Mouse (Mus musculus): ENCODE data around the gene Gpr176. TPM values are rescaled to one million over a fixed set of nuclear protein-coding genes. Genes with fewer than 3 reads are reported as not detected.

Gpr176 gene
- polyA plus RNA-seq, 1 experiment from 2014 or later = 0.17 TPM

DNA sequence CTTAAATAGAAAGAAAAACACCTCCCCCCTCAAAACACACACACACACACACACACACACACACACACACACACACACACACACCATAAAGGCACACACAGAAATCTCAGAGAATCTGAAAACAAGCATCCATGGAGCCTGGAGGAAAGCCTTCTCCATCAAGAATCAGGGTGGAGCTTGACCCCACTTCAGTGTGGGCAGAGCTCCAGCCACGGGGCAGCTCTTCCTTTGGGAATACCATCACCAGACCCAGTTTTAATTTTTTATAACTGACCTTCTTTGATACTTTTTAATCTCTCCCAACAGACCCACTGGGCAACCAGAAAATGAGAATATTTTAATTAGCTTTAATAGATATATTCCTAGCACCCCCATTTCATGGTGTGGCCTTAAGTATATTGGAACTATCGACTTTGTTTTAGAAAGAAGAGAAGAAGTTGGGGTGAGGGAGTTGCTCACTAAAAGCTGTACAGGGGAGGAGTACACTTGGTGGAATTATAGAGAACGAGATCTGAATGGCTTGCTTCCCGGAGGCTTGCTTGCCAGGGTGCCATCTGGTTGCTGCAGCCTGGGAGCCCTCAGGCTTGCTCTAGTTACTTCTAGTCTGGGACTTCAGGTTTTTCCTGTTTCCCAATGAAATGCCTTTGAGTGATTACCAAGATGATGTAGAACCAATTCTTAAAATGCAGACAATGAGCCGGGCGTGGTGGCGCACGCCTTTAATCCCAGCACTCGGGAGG is 84.7 kb downstream of the Gpr176 start:
- H3K4me3 ChIP-seq = no peak overlapping the region
- no peak overlapping the region for H3K27ac ChIP-seq (replicated peaks)
- H3K36me3 ChIP-seq (replicated peaks) = no peaks in the 10 kb centered on the region
- no peaks in the 10 kb centered on the region for H3K27me3 ChIP-seq (replicated peaks; ENCODE audit: low read depth, poor library complexity, severe bottlenecking)
- H3K4me1 ChIP-seq = no peaks in the 10 kb centered on the region
- 87% methylated on average over 9 of the region's 9 CpGs for WGBS
- DNase-seq (ENCODE audit: low spot score) = no peak
- H3K9me3 ChIP-seq = no peaks in the 10 kb centered on the region

DNA sequence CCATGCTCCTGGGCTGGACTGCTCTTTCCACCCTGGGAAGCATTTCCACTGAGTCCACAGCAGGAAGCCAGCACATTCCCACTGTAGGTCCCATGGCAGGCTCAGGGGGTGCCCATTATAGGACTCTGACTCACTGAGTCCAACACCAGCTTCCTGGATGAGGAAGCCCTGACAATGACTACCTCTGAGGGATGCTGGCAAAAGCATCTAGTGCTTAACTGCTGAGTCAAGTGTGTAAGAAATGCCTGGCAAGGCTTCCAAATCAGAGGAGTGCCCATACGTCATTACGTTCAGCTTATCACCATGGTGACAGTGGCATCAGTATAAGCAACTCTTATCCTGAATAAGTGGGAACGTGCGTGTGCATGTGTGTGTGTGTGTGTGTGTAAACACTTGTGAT is 85.5 kb downstream of the Gpr176 start:
- H3K9me3 ChIP-seq = no peaks in the 10 kb centered on the region
- DNase-seq (ENCODE audit: low spot score) = no peak
- WGBS = 93% methylated on average over 4 of the region's 4 CpGs

GRCm38 (mm10) chr2:118282467-118282866 is 90.8 kb downstream of the Gpr176 start:
- H3K9me3 ChIP-seq = no peaks in the 10 kb centered on the region
- no peak overlapping the region for H3K27ac ChIP-seq (replicated peaks)
- no peak for DNase-seq (ENCODE audit: low spot score)
- H3K27me3 ChIP-seq (replicated peaks; ENCODE audit: low read depth, poor library complexity, severe bottlenecking) = no peaks in the 10 kb centered on the region
- 86% methylated on average over 3 of the region's 3 CpGs for WGBS
- H3K4me1 ChIP-seq = no peaks in the 10 kb centered on the region
- H3K36me3 ChIP-seq (replicated peaks) = no peaks in the 10 kb centered on the region
- H3K4me3 ChIP-seq = no peak overlapping the region

More for the DNA sequence above, 85.5 kb downstream of the Gpr176 start:
- Histone ChIP-seq H3K36me3 (replicated peaks) (no peaks in the 10 kb centered on the region), H3K27me3 (replicated peaks; ENCODE audit: low read depth, poor library complexity, severe bottlenecking) (no peaks in the 10 kb centered on the region), H3K4me1 (no peaks in the 10 kb centered on the region), H3K4me3 (no peak overlapping the region), H3K27ac (replicated peaks) (no peak overlapping the region)

GRCm38 (mm10) chr2:118278249-118278648 is 95.0 kb downstream of the Gpr176 start:
- H3K27ac ChIP-seq (replicated peaks) = no peak overlapping the region
- no peaks in the 10 kb centered on the region; the same call in 1 of the 2 replicates for H3K4me1 ChIP-seq

GRCm38 (mm10) chr2:118271606-118272005 is 101.6 kb downstream of the Gpr176 start:
- 92% methylated on average over 10 of the region's 10 CpGs for WGBS
- Histone ChIP-seq H3K4me3 (no peak overlapping the region), H3K36me3 (replicated peaks) (no peaks in the 10 kb centered on the region), H3K27ac (replicated peaks) (no peak overlapping the region), H3K4me1 (no peaks in the 10 kb centered on the region; the same call in 1 of the 2 replicates), H3K9me3 (no peaks in the 10 kb centered on the region), H3K27me3 (replicated peaks; ENCODE audit: low read depth, poor library complexity, severe bottlenecking) (no peaks in the 10 kb centered on the region; the same call in 1 of the 2 replicates)
- DNase-seq (ENCODE audit: low spot score) = no peak

More at GRCm38 (mm10) chr2:118278249-118278648, 95.0 kb downstream of the Gpr176 start:
- no peak for DNase-seq (ENCODE audit: low spot score)
- Histone ChIP-seq H3K4me3 (no peak overlapping the region), H3K9me3 (no peaks in the 10 kb centered on the region), H3K27me3 (replicated peaks; ENCODE audit: low read depth, poor library complexity, severe bottlenecking) (no peaks in the 10 kb centered on the region), H3K36me3 (replicated peaks) (no peaks in the 10 kb centered on the region)
- WGBS = 93% methylated on average over 8 of the region's 8 CpGs

GRCm38 (mm10) chr2:118270213-118270612 is 103.0 kb downstream of the Gpr176 start:
- Histone ChIP-seq H3K27me3 (replicated peaks; ENCODE audit: low read depth, poor library complexity, severe bottlenecking) (no peaks in the 10 kb centered on the region; the same call in 1 of the 2 replicates), H3K27ac (replicated peaks) (no peak overlapping the region), H3K36me3 (replicated peaks) (no peaks in the 10 kb centered on the region), H3K4me1 (no peaks in the 10 kb centered on the region; the same call in 1 of the 2 replicates), H3K9me3 (no peaks in the 10 kb centered on the region), H3K4me3 (no peak overlapping the region)
- WGBS = 93% methylated on average over 14 of the region's 14 CpGs
- no peak for DNase-seq (ENCODE audit: low spot score)

- Histone ChIP-seq H3K36me3 (replicated peaks) (no peaks in the 10 kb centered on the region), H3K4me1 (no peaks in the 10 kb centered on the region), H3K9me3 (no peaks in the 10 kb centered on the region), H3K27ac (replicated peaks) (no peak overlapping the region), H3K4me3 (no peak overlapping the region), H3K27me3 (replicated peaks; ENCODE audit: low read depth, poor library complexity, severe bottlenecking) (peaks cover 7% of the 10 kb centered on the region; the same call in 1 of the 2 replicates)
- 48% methylated on average over 2 of the region's 2 CpGs for WGBS
- no peak for DNase-seq (ENCODE audit: low spot score)
These were observed 109.4 kb downstream of the Gpr176 start for GRCm38 (mm10) chr2:118263914-118264201.

- Histone ChIP-seq H3K4me1 (no peaks in the 10 kb centered on the region), H3K27ac (replicated peaks) (no peak overlapping the region), H3K36me3 (replicated peaks) (no peaks in the 10 kb centered on the region), H3K4me3 (no peak overlapping the region), H3K27me3 (replicated peaks; ENCODE audit: low read depth, poor library complexity, severe bottlenecking) (peaks cover 7% of the 10 kb centered on the region; the same call in 1 of the 2 replicates), H3K9me3 (no peaks in the 10 kb centered on the region)
- peak; percentile 52 for DNase-seq (ENCODE audit: low spot score)
- 25% methylated on average over 8 of the region's 8 CpGs for WGBS
These were observed 109.9 kb downstream of the Gpr176 start for GRCm38 (mm10) chr2:118263151-118263913.

DNA sequence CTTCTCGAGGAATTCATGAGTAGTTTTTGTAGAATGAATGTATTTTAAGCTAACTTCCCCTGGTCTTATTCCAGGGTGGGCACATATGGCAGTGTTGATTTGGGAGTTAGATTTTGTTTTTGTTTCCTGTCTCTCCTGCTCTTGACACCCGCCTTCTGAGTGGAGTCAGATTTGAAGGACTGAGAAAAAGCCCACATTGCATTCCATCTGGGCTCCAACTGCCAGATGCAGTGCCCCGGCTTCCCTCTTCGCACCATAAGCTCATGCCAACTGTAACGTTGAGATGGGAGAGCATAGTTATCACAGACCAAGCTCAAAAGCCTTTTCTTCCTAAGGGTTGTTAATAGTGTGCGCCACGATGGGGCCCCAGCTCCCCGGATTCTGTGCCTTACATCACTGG is 110.5 kb downstream of the Gpr176 start:
- no peaks in the 10 kb centered on the region for H3K9me3 ChIP-seq
- H3K4me1 ChIP-seq = no peaks in the 10 kb centered on the region
- H3K36me3 ChIP-seq (replicated peaks) = no peaks in the 10 kb centered on the region
- 64% methylated on average over 8 of the region's 8 CpGs for WGBS
- no peak overlapping the region for H3K27ac ChIP-seq (replicated peaks)
- H3K4me3 ChIP-seq = no peak overlapping the region
- no peak for DNase-seq (ENCODE audit: low spot score)
- H3K27me3 ChIP-seq (replicated peaks; ENCODE audit: low read depth, poor library complexity, severe bottlenecking) = peaks cover 7% of the 10 kb centered on the region; the same call in 1 of the 2 replicates

DNA sequence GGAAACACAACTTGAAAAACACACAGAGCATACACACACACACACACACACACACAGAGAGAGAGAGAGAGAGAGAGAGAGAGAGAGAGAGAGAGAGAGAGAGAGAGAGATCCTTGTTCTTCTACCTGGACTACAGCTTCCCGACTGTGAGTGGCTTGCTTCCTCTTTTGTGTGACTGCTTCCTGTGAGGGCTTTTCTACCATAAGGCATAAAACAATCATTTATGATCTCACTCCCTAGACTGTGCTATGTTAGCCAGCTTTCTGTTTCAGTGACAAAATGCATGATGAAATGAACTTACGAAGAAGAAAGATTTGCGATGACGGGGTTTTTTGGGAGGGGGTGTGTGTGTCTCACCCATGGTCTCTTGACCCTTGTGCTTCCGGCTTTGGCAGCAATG is 113.5 kb downstream of the Gpr176 start:
- Histone ChIP-seq H3K9me3 (0 out of 2 replicates have a peak, but pooled peaks cover 4% of the 10 kb centered on the region), H3K27ac (replicated peaks) (no peak overlapping the region), H3K36me3 (replicated peaks) (no peaks in the 10 kb centered on the region), H3K27me3 (replicated peaks; ENCODE audit: low read depth, poor library complexity, severe bottlenecking) (peaks cover 7% of the 10 kb centered on the region; the same call in 1 of the 2 replicates), H3K4me1 (peaks cover 6% of the 10 kb centered on the region; the same call in 1 of the 2 replicates), H3K4me3 (no peak overlapping the region)
- DNase-seq (ENCODE audit: low spot score) = no peak
- WGBS = 86% methylated on average over 5 of the region's 5 CpGs

GRCm38 (mm10) chr2:118257094-118257493 is 116.1 kb downstream of the Gpr176 start:
- DNase-seq (ENCODE audit: low spot score) = no peak
- Histone ChIP-seq H3K4me1 (peaks cover 6% of the 10 kb centered on the region; the same call in 1 of the 2 replicates), H3K4me3 (peak overlapping the region; percentile 62), H3K9me3 (0 out of 2 replicates have a peak, but pooled peaks cover 4% of the 10 kb centered on the region), H3K36me3 (replicated peaks) (no peaks in the 10 kb centered on the region), H3K27me3 (replicated peaks; ENCODE audit: low read depth, poor library complexity, severe bottlenecking) (peaks cover 4% of the 10 kb centered on the region; the same call in 1 of the 2 replicates), H3K27ac (replicated peaks) (no peak overlapping the region)
- 73% methylated on average over 8 of the region's 8 CpGs for WGBS

GRCm38 (mm10) chr2:118256621-118257053 is 116.6 kb downstream of the Gpr176 start, which contains the start of gene Fsip1:
Gene Fsip1 (minus strand): TSS chr2:118256966.
- H3K27me3 ChIP-seq (replicated peaks; ENCODE audit: low read depth, poor library complexity, severe bottlenecking) = peaks cover 4% of the 10 kb centered on the region; the same call in 1 of the 2 replicates
- WGBS = 2% methylated on average over 25 of the region's 25 CpGs
- DNase-seq (ENCODE audit: low spot score) = peak; percentile 88
- H3K9me3 ChIP-seq = 0 out of 2 replicates have a peak, but pooled peaks cover 4% of the 10 kb centered on the region
- peaks cover 6% of the 10 kb centered on the region; the same call in 1 of the 2 replicates for H3K4me1 ChIP-seq
- H3K27ac ChIP-seq (replicated peaks) = peak within 1 kb of the TSS; percentile 80
- peak within 1 kb of the TSS; percentile 62 for H3K4me3 ChIP-seq
- H3K36me3 ChIP-seq (replicated peaks) = no peaks in the 10 kb centered on the region

Data from embryonic facial prominence, embryonic 10.5 days (tissue).